Mouse (Mus musculus) cerebellum, postnatal 4 days (tissue): ENCODE results near the gene Abi2.

Experiments used
- DNase-seq, 2 experiments: peaks; one replicate each; pipeline ENCODE4 v3.0.0; 2022; ENCODE audit warnings: low spot score in 2 of 2, mixed read lengths in 1 of 2

Abi2 gene

DNA sequence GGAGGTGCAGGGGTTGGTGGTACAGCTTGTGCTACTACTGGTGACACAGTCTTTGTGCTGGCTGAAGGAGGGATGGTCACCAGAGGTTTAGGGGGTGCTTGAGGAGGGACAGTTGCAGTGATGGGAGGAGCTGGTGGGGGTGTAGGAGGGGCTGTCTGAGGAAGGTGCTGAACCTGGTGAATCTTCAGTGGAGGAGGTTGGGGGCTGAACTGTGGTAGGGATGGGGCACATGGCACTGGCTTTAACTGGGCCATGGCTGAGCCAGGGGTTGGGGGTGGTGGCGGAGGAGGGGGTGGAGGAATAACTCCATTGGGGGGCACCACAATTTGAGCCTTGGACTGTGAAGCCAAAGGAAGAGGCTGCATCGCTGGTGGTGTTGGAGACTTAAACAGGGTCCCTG is 80.2 kb downstream of the Abi2 start:
- no peak for DNase-seq

DNA sequence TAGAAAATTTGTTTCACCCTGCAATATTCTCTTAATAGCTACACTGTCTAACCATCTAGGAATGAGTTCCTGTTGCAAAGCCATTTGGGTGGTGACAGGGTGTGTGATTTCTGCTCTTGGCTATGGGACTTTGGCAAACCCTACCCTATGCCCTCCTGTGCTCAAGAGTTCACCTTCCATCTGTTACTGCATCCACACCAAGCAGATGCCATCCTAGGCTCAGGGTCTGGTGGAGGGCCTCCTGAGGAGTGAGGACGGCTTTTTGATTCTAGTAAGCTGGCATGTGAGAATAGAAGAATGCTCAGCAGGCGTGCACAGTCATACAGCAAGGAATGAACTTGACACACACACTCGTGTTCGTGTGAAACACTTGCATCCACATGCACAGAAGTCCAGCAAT is 81.1 kb downstream of the Abi2 start:
- no peak for DNase-seq

DNA sequence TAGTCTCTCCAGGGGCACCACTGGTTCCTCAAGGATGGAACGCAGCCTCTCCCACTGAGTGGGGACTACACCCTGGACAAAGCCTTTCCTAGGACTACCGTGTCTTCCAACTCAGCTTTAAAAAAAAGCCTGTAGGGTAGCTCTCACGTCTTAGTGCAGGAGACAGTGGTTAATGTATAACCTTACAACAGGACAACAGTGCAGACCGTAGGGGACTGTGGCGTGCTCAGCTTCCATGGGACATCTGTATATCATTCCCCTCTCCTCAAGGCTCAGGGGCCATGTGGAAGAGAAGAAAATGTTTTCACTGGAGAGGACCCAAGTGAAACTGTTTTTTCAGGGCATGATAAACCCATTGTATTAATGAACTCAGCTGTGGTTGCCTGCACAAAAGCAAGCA is 83.0 kb downstream of the Abi2 start:
- no peak for DNase-seq

DNA sequence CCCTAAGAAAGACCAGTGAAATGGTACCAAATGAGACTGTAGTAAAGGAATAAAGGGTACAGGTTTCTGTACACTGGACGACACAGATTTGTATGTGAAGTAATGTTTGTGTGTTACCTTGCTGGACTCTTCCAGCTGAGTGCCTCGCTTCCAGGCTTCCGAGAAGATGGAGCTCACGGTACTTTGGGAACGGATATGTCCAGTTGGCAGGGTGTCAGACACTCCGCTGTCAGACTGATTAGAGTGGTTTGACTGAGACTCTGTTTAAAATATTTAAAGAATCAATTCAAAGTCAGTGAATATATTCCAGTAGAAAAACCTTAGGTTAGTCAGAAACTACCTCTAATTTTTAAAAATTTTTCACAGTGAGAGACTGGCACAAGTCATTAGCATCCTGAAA is 84.0 kb downstream of the Abi2 start:
- DNase-seq: no peak

DNA sequence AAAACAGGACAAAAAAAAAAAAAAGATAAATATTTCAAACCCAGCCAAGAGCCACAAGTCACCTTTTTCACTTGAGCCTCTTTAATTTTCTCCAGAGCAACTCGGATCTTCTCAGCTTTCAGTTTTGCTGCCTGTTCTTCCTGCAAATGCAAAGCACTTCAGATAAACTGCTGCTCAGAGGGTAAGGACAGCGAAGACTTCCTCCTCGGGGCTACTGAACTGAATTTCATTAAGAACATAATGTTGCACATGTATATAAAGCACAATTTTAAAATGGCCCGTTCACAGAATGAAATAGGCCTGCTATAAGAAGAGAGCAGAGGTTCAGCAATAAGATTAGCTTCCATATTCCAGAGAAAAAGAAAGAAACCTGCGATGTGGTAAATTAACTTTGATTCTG is 94.0 kb downstream of the Abi2 start:
- DNase-seq: no peak

DNA sequence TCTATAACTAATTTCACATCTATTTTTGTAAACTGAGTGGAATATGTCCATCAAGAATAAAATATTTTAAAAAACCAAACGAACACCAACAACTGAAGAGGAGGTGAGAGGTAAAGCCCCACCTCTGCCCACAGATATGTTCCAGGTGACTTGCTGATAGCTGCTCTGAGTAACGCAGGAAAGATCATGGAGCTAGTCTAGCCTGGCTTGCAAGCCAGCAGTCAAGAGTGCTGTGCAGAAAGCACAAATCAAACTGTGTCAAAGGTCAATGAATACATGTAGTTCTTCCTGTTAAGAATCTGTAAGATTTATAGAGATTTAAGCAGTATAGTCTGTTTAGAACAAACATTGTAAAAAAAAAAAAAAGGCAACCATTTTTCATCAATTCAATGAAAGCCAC is 101.2 kb downstream of the Abi2 start:
- DNase-seq: no peak

DNA sequence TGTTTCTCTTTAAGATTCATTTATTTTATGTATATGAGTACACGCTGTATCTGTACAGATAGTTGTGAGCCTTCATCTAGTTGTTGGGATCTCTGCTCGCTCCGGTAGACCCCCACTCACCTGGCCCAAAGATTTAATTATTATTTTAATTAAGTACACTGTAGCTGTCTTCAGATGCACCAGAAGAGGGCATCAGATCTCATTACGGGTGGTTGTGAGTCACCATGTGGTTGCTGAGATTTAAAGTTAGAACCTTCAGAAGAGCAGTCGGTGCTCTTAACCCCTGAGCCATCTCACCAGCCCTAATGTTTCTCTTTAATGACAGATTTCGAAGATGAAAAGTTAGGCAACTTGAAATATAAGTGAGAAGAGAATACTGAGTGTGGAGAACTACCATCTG is 120.7 kb downstream of the Abi2 start:
- DNase-seq: no peak

DNA sequence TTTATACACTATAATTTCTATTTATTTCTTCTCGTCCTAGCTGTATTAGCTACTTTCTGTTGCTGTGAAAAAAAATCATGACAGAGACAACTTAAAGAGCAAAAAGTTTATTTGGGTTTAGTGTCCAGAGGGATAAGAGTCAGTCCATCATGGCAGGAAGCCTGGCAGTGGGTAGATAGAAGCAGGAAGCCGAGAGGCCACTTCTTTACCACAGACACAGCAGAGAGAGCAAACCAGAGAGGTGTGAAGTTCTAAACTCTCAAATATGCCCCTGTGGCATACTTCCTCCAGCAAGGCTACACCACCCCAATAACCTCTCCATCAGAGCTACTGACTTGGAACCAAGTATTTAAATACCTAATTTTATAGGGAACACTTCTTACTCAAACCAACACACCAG is 121.2 kb downstream of the Abi2 start:
- DNase-seq: no peak
